Mouse (Mus musculus) intestine, embryonic 16.5 days (tissue): ENCODE results near the gene Tmco1. TPM values are rescaled to one million over a fixed set of nuclear protein-coding genes. Genes with fewer than 3 reads are reported as not detected.

Source experiments
- ATAC-seq: fragments of 200-750 bp; cut with Nextera tagmentation; 2 replicates; pipeline ENCODE4 v1.8.0; 2017; ENCODE audit warnings: moderate TSS enrichment, moderate library complexity
- H3K27ac ChIP-seq: fragments of 300-500 bp; sonication (generic); 2 replicates; pipeline ENCODE4 v1.5.1; 2014; ENCODE audit warnings: mild to moderate bottlenecking, low read length
- H3K27me3 ChIP-seq: fragments of 300-500 bp; sonication (generic); replicated peaks from 2 replicates; pipeline ENCODE4 v1.6.1; 2014; ENCODE audit warnings: low read length, control low read depth, mixed read lengths; ENCODE audit not compliant: control insufficient read depth, insufficient read depth
- H3K36me3 ChIP-seq: fragments of 300-500 bp; sonication (generic); 2 replicates; pipeline ENCODE4 v1.6.1; 2014; ENCODE audit warnings: low read length, control low read depth; ENCODE audit not compliant: control insufficient read depth, insufficient read depth
- H3K4me1 ChIP-seq: fragments of 300-500 bp; sonication (generic); 2 replicates; pipeline ENCODE4 v1.6.1; 2014; ENCODE audit warnings: low read length, control low read depth, mixed read lengths; ENCODE audit not compliant: control insufficient read depth, insufficient read depth
- H3K4me2 ChIP-seq: fragments of 300-500 bp; sonication (generic); 2 replicates; pipeline ENCODE4 v1.6.1; 2014; ENCODE audit warnings: low read depth, low read length, control low read depth
- H3K4me3 ChIP-seq: fragments of 300-500 bp; sonication (generic); 2 replicates; pipeline ENCODE4 v1.5.1; 2014; ENCODE audit warnings: mild to moderate bottlenecking, low read length
- H3K9ac ChIP-seq: fragments of 300-500 bp; sonication (generic); 2 replicates; pipeline ENCODE4 v1.6.1; 2014; ENCODE audit warnings: low read depth, low read length
- H3K9me3 ChIP-seq: fragments of 300-500 bp; sonication (generic); 2 replicates; pipeline ENCODE4 v1.6.1; 2016; ENCODE audit warnings: low read length, control low read depth; ENCODE audit not compliant: control insufficient read depth
- WGBS: fragments of 180-500 bp; shearing (Covaris S2); extraction: QIAGEN DNeasy Blood & Tissue Kit; methylation state at CpG from one replicate; pipeline ENCODE4 v1.1.7; 2014; 5-methylcytosine and 5-hydroxymethylcytosine counted together
- polyA plus RNA-seq: library from polyadenylated mRNA; unstranded; fragments of >200 nt; fragmentation: Nextera tagmentation; extraction: Ambion mirVana; gene quantifications from 2 replicates; pipeline ENCODE4 v1.2.1, GENCODE M21; 2015

Gene Tmco1
- polyA plus RNA-seq, 1 experiment from 2014 or later: 133 TPM

DNA sequence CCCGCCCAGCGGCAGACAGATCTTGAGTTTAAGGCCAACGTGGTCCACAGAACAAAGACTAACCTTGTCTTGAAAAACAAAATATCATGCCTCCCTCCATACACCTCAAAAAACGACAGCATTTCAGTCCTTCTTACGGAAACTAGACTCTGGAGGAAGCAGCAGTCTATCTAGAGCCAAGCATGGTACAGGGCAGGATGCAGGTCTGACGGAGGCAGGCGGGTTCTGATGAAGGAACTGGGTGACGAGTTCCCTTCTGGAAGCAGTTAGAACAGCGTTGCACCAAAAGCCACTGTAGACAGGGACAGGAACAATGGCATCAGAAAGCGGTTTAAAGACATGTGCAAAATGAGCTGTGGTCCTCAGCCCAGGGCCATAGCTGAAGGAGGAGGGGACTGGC is 28.1 kb upstream of the Tmco1 start:
- Histone ChIP-seq H3K9ac (no peak overlapping the region), H3K27ac (no peak overlapping the region), H3K4me2 (no peak overlapping the region), H3K4me1 (no peaks in the 10 kb centered on the region), H3K9me3 (no peaks in the 10 kb centered on the region), H3K27me3 (no peaks in the 10 kb centered on the region), H3K36me3 (no peaks in the 10 kb centered on the region), H3K4me3 (no peak overlapping the region)
- WGBS: 90% methylated on average over 10 of the region's 10 CpGs
- no peak for ATAC-seq

DNA sequence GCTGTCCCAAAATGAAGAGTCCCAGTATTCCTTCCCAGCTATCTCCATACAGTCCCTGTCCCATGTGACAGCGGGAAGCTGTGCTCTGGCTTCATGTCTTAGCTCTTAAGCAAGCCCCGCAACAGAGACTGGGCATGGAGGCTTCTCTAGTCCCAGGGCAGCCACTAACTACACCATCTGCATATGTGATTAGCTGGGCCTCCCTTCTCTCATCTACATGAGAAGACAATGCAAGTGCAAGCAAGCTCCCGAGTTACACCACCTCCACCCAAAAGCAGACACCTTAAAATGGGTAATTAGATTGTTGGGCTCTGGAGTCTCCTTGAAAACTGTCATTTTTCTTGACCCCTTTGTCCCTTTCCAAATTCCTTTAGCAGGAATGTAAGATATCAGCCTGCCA is 26.1 kb upstream of the Tmco1 start:
- no peak for ATAC-seq
- H3K27ac ChIP-seq: no peak overlapping the region
- no peaks in the 10 kb centered on the region for H3K4me1 ChIP-seq
- H3K4me3 ChIP-seq: no peak overlapping the region
- H3K9ac ChIP-seq: no peak overlapping the region
- H3K9me3 ChIP-seq: no peaks in the 10 kb centered on the region
- 71% methylated on average over 3 of the region's 3 CpGs for WGBS
- H3K4me2 ChIP-seq: no peak overlapping the region
- H3K36me3 ChIP-seq: no peaks in the 10 kb centered on the region
- H3K27me3 ChIP-seq: 0 out of 2 replicates have a peak, but pooled peaks cover 2% of the 10 kb centered on the region

DNA sequence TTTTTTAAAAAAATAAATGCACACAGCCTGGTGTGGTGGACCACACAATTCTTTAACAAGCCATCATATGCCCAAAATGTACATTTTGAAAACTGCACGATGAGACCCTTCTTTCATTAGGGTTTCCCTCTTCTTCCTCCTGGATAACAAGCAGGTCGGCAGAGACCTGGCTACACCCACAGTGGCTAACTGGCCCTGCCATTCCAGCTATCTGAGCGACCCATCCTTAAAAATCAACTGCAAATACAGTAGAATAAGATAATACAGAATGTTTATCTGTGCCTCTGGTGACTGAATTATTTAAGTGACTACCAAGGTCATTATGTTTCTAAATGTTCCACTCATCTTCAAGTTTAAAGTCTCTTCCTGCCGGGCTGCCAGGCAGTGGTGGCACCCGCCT is 25.4 kb upstream of the Tmco1 start:
- 52% methylated on average over 5 of the region's 5 CpGs for WGBS

DNA sequence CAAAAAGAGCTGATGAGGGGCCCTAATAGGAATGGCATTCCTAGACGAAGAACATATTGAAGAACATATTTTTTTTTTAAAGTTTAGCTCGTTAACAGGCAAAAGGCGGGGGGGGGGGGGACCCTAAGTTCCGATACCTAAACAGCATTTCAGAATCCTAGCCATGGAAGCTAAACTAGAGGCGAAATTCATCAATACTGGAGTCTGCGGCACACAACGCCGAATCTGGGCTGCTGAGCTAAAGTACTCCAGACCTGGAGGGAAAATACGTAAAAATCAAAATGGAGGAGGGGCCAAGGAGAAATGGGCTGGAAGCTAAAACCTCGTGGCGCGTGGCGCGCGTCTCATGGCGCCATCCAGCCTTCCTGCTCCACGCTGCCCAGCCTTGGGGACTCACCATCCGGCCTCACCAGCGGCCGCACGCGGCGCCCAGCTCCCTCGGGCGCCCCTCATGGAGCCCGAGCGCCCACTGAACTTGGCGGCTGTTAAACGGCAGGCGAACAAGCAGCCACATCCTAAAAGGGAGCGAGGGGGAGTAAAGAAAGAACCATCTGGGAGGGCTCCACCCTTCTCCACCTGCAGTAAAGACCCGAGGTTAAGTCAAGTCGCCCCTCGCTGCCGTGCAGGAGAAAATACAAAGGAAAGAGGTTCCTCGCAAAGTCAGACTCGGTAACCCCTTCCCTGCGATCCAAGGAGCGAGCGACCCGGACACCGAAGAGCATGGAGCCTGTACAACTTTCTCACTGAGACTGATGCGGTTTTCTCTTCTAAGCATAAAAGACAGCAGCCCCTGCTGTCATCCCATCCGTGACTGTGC is 24.5 kb upstream of the Tmco1 start:
- H3K9ac ChIP-seq: peak overlapping the region; percentile 82
- 2% methylated on average over 44 of the region's 44 CpGs for WGBS
- no peaks in the 10 kb centered on the region for H3K4me1 ChIP-seq
- 0 out of 2 replicates have a peak, but pooled peaks cover 6% of the 10 kb centered on the region for H3K27me3 ChIP-seq
- H3K36me3 ChIP-seq: no peaks in the 10 kb centered on the region
- no peaks in the 10 kb centered on the region for H3K9me3 ChIP-seq
- peak overlapping the region; percentile 64 for H3K4me2 ChIP-seq
- peak; percentile 36 for ATAC-seq
- peak overlapping the region; percentile 82 for H3K4me3 ChIP-seq
- H3K27ac ChIP-seq: peak overlapping the region; percentile 88

More for the DNA sequence above, 25.4 kb upstream of the Tmco1 start:
- H3K4me1 ChIP-seq: no peaks in the 10 kb centered on the region
- H3K4me2 ChIP-seq: peak overlapping the region; percentile 64; the same call in 1 of the 2 replicates
- H3K36me3 ChIP-seq: no peaks in the 10 kb centered on the region
- 0 out of 2 replicates have a peak, but pooled peaks cover 6% of the 10 kb centered on the region for H3K27me3 ChIP-seq
- no peaks in the 10 kb centered on the region for H3K9me3 ChIP-seq
- H3K4me3 ChIP-seq: no peak overlapping the region
- no peak overlapping the region for H3K27ac ChIP-seq
- H3K9ac ChIP-seq: no peak overlapping the region
- no peak for ATAC-seq

DNA sequence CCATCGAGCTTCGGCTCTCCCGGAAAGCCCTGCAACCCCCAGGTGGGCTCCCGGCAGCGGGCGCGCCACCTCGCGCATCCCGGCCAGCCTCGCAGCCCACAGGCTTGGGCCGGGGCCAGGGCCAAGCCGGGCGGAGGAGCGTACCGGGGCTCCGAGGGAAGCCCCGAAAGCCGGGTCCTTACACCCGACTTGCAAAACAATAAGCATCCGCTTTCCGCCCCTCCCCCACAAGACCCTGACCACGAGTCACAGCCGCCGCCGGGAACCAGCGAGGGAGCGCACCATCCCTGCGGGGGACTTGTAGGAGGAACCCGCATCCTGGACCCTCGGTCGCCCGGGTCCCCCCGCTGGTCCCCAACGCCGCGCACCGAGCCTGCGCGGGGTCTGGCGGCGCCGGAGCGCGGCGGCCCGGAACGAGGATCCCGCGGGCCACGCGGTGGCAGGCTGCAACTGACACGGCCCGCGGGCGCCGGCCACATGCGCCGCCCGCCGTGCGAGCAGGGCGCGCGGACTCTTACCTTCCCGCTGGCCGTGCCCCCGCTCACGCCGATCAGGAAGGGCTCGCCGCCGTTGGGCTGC is 23.8 kb upstream of the Tmco1 start:
- ATAC-seq: peak; percentile 76
- H3K36me3 ChIP-seq: no peaks in the 10 kb centered on the region
- no peaks in the 10 kb centered on the region for H3K4me1 ChIP-seq
- H3K4me2 ChIP-seq: peak overlapping the region; percentile 64
- under 1% methylated on average over 64 of the region's 73 CpGs for WGBS
- no peaks in the 10 kb centered on the region for H3K9me3 ChIP-seq
- 0 out of 2 replicates have a peak, but pooled peaks cover 10% of the 10 kb centered on the region for H3K27me3 ChIP-seq
- peak overlapping the region; percentile 82 for H3K4me3 ChIP-seq
- peak overlapping the region; percentile 82 for H3K9ac ChIP-seq
- peak overlapping the region; percentile 88 for H3K27ac ChIP-seq

DNA sequence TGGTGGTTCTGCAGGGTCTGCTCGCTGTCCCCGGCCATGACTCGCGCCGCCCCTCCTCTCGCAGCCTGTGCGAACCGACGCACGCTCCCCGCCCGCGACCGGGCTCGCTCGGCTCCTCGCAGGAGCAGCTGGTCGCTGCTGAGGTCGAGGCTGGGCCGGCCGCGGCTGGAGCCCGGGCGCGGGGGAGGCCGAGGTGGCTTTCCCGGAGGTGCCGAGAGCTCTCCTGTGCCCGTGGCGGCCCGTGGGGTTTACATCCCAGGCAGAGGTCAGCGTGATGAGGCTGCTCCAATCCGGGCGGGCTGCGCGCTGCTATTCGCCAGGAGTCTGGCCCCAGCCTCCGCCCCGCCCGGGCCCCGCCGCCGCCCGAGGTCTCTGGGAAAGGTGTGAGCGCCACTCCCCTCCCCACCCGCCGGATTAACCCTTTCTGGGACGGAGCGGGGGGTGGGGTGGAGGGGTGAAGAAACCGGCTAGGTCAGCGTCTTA is 23.3 kb upstream of the Tmco1 start:
- Histone ChIP-seq H3K9ac (peak overlapping the region; percentile 82), H3K36me3 (no peaks in the 10 kb centered on the region), H3K9me3 (no peaks in the 10 kb centered on the region), H3K4me2 (peak overlapping the region; percentile 64), H3K27me3 (0 out of 2 replicates have a peak, but pooled peaks cover 13% of the 10 kb centered on the region), H3K27ac (peak overlapping the region; percentile 88), H3K4me1 (peaks cover 2% of the 10 kb centered on the region), H3K4me3 (peak overlapping the region; percentile 82)
- under 1% methylated on average over 51 of the region's 51 CpGs for WGBS
- ATAC-seq: peak; percentile 93

DNA sequence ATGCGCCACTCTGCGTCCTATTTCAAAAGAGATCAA is 23.0 kb upstream of the Tmco1 start, which contains the start of gene Uck2:
TSS of gene Uck2 (minus strand) at position 1 of the 36 bp plus-strand sequence.
- 0 out of 2 replicates have a peak, but pooled peaks cover 14% of the 10 kb centered on the region for H3K27me3 ChIP-seq
- no peaks in the 10 kb centered on the region for H3K36me3 ChIP-seq
- H3K27ac ChIP-seq: peak within 1 kb of the TSS; percentile 88
- H3K9ac ChIP-seq: peak within 1 kb of the TSS; percentile 82
- peaks cover 5% of the 10 kb centered on the region for H3K4me1 ChIP-seq
- H3K4me2 ChIP-seq: peak within 1 kb of the TSS; percentile 64
- no peak for ATAC-seq
- H3K4me3 ChIP-seq: peak within 1 kb of the TSS; percentile 82
- no peaks in the 10 kb centered on the region for H3K9me3 ChIP-seq
- WGBS: 0% methylated on average over 2 of the region's 2 CpGs

DNA sequence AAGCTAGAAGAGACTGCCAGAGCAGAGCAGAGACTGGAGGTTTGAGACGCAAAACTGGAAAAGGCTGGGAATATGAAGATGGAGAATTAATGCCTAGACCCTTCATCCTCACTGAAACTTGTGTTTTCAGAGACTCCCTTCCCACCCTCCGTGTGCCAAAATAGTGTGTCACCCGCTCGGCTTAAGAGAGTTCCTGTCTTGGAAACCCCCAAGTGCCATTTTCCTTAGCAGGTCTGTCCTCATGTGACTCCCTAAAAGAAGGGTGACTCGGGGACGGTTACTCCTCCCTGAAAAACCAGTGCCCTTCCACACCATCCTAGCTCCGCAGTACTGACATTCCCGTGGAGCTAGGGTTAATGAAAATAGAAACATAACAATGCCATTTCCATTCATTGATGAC is 22.8 kb upstream of the Tmco1 start:
- Histone ChIP-seq H3K4me3 (peak overlapping the region; percentile 82), H3K9ac (peak overlapping the region; percentile 82), H3K4me2 (peak overlapping the region; percentile 64), H3K27me3 (0 out of 2 replicates have a peak, but pooled peaks cover 14% of the 10 kb centered on the region), H3K27ac (no peak overlapping the region), H3K9me3 (no peaks in the 10 kb centered on the region), H3K36me3 (no peaks in the 10 kb centered on the region), H3K4me1 (peaks cover 6% of the 10 kb centered on the region)
- WGBS: 2% methylated on average over 8 of the region's 8 CpGs
- ATAC-seq: no peak

DNA sequence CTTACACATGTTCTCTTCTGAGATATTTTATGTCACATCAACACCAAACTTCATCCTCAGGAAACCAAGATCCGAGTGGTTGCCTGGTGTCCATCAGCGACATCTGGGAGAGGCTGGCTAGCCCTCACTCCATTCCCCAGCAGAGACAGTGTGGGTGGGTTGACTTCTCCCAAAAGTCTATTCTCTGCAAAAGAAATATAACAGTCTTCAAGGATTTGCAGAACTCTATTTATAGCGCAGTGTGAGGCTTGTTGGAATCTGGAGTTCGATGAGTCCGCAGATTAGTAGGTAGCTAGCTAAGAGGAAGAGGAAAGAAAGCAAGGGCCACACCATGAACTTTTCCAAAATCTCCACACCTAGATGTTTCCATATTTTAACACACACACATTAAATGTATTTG is 21.0 kb upstream of the Tmco1 start:
- no peak overlapping the region for H3K27ac ChIP-seq
- H3K4me3 ChIP-seq: no peak overlapping the region
- H3K27me3 ChIP-seq: 0 out of 2 replicates have a peak, but pooled peaks cover 16% of the 10 kb centered on the region
- H3K9ac ChIP-seq: no peak overlapping the region
- no peaks in the 10 kb centered on the region for H3K36me3 ChIP-seq
- H3K9me3 ChIP-seq: no peaks in the 10 kb centered on the region
- 75% methylated on average over 5 of the region's 5 CpGs for WGBS
- H3K4me1 ChIP-seq: peaks cover 6% of the 10 kb centered on the region
- no peak for ATAC-seq
- no peak overlapping the region for H3K4me2 ChIP-seq
